Mouse (Mus musculus): Measurements from ENCODE around the gene Pla2g2f.

Gene Pla2g2f
- long read RNA-seq, experiment 1, transcript Pla2g2f-201 (5 exons, 2,465 nt), result major isoform, 13 of 20 reads
- long read RNA-seq, experiment 1, partial matches to known transcripts, result 0 of 20 reads
- long read RNA-seq, experiment 1, other reads (novel, unspliced or antisense), result 7 of 20 reads
- long read RNA-seq, experiment 2, transcript Pla2g2f-201 (5 exons, 2,465 nt), result major isoform, 20 of 31 reads
- long read RNA-seq, experiment 2, partial matches to known transcripts, result 1 of 31 reads
- long read RNA-seq, experiment 2, other reads (novel, unspliced or antisense), result 10 of 31 reads

DNA sequence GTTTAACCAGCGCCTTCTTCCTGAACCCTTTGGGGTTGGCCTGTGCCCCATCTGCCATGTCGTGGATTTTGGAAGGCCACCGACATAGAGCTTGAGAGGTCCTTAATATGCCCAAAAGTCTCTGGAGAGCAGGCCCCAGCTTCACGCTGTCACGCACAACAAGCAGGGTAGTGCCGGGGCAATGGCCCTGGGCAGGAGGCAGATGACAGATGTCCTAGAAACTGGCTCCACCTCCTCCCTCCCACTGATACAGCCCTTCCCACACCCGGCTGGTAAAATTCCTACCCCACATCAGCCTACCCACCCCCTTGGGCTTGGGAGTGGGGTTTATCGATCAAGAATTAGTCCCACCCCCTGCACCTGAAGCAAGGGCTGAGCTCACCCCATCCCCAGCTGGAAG, at the start of gene Pla2g2f:
Gene Pla2g2f, minus strand, starts transcription at position 211 of the 400 bp plus-strand sequence.
- intact Hi-C loops (cut with DNase I), result no loop called here

DNA sequence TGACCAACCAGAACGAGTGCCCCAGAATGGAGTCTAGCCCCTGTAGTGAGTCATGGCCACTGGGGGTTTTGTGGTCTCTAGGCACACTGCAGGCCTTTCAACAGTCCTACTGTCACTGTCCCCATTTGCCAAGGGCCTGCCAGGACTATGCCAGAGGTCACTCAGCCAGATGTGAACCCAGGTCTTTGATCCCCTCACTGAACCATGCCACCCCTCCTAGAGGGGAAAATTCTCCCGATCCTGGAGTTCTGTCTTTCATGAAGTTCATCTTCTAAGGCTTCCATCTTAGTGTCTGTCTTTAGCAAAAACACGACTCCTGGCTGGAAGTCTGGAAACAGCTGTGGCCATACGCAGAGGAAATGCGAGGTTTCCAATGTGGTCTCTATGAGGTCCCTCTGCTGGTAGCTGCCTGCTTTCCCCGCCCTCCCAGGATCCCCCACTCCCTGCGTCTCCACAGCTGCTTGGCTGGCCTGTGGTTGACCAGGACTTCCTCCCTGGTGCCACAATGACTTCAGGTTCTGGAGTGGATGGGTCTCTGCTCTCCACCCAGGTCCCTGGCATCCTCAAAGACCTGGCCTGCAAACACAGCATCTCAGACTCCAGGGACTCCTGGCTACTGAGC, 49.6 kb upstream of the Pla2g2f start:
- intact Hi-C loops (cut with DNase I), result no loop called here

DNA sequence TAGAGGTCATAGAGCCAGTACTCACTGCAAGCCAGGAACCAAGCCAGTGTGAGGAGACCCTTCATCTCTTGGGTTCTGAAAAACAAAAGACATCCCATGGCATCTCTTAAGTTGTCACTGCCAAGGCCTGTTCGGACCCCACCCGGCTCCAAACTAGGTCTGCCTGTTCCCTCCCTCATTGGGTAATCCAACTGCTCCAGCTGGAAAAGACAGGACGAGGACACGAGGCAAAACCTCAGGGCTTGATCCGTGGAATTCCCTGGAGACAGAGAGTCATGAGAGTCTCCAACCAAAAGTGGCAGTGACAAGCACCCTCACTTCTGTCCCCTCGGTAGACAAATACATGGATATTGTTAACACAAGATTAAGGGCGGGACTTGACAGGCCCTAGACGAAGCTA, 48.7 kb upstream of the Pla2g2f start:
- intact Hi-C loops (cut with DNase I), result no loop called here

DNA sequence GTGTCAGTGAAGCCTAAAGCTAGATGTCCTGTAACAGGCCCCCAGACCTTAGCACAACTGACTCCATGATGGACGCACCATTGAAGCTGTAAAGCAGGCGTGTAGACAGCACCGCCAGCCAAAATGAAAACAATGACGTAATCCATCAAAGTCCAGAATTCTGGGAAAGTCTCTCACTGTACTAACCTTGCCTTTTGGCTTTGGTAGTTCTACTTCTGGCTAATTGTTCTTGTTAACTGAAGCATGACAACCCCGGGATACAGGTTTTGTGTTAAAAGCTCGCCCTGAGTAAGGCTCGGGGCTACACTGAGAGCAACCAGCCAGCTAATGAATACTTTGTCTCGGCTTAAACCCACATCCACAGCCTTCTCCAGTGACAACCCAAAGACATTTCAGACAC, 47.8 kb upstream of the Pla2g2f start:
- intact Hi-C loops (cut with DNase I), result no loop called here

DNA sequence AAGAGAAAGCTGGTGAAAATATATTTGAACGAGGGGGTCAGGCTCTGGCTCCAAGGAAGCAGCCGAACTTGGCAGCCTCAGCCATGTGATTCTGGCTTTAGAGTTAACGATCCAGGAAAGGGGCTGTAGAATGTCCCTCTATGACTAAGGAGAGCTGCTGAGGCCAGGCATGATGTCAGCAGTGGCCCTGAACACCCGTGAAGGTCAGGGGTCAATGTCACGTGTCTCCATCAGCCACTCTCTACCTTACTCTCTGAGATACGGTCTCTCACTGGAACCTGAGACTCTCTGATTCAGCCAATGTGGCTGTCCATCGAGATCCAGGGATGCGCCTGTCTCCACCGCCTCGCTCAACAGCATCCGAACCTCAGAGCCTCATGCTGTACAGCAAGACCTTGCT, 45.5 kb upstream of the Pla2g2f start:
- intact Hi-C loops (cut with DNase I), result no loop called here

DNA sequence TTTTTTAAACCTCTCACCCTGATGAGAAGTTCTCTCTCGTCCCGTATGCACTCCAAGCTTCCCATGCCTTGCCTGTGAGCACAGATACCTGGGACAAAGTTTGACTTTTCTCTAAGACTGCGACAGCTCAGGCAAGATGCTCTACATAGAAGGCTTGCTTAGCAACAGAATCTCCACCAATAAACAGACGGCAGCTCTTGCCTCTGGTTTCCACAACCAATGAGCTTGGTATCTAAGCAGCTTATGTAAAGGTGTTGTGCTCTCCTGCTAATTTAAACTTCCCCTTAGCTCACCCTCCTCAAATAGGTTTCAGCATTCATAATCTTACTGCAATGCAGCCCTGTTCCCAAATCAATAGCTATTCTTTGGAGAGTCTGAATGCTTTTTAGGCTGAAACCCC, 44.2 kb upstream of the Pla2g2f start:
- intact Hi-C loops (cut with DNase I), result no loop called here

DNA sequence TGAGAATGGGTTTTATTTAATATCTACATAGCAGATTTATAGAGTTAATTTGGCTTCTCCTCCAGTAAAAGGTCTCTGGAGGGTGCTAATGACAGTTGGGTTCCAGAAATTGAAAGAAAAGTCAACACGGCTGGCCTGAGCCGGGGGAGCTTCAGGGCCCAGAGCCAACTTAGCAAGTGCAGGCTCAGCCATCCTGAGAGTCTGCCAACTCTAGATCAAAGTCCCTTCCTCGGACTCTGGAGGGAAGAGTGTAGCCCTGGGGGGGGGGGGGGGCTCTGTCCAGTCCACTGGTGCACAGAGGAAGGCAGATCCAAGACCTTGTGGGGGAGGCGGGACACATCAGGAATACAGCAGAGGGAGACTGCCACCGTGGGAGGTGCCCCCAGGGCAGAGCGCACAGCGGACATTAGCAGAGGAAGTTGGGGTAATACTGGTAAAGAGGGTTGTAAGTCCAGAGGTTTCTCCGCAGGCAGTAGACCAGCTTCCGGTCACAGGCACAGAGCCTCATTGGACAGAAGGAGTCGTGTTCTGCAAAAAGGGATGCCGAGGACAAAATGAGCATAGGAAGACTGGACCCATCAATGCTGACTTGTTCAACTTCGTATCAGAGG, 42.8 kb upstream of the Pla2g2f start:
- intact Hi-C loops (cut with DNase I), result no loop called here

DNA sequence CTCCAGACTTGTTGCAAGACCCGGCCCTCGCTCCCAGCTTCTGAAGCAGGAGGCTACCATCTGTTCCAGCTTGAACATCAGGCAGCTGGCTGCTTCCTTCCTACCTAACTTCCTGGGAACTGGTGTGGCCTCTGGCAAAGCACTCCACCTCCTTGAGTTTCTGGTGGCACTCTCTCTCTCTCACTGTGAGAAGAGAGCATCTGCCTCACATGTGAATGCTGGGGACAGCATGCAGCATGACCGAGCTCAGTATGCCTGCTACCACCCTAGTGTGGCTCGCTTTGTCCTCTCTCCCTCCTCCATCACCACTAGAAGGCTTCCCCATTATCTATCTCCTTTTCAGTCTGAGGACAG, 39.8 kb upstream of the Pla2g2f start:
- intact Hi-C loops (cut with DNase I), result no loop called here

DNA sequence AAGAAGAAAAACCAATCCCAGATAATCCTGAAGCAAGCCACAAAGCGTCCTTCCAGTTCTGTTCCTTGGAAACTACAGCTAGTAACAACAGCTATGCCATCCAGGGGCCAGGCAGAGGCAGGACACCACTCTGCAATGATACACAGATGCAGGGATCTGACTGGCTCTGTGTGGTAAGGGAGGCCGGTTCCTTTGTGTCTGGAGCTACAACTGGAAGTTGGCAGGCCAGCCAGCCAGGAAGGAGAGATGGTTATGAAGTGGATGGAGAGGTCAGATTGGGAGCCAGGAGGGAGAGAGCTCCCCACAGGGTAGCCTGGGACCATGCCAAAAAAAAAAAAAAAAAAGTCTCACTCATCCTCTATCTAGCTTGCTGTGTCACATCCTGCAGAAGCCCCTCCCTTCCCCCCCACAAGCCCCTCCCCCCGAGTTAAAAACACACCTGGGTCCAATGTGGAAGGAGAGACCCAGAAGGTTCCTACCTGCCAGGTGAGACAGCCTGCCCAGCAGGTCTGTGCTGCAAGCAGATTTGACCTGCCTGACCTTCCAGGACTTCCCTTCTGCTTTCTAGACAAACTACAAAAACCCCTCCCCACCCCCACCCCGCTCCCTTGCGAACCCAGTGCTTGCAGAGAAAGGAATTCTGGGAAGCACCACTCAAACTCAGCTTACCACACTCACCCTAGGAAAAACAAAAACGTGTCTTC, 39.2 kb upstream of the Pla2g2f start:
- intact Hi-C loops (cut with DNase I), result no loop called here

DNA sequence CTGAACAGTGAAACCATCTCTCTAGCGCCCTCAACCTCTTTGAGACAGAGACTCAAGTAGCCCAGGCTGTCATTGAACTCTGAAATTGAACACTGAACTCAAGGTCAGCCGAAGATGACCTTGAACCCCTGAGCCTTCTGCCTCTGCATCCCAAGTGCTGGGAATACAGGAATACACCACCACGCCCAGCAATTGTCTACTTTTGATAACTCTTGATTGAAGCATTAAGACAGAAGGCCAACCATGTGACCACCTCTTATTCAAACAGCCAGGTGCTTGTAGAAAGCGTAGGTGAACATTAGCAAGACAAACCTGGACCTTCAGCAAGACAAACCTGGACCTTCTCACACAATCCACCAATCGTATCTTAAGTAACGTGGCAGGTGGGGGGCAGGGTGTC, 36.9 kb upstream of the Pla2g2f start:
- intact Hi-C loops (cut with DNase I), result loop anchor here (5.0 kb wide), 1 partner anchor 87 kb away; no protein-coding TSS in a partner anchor

DNA sequence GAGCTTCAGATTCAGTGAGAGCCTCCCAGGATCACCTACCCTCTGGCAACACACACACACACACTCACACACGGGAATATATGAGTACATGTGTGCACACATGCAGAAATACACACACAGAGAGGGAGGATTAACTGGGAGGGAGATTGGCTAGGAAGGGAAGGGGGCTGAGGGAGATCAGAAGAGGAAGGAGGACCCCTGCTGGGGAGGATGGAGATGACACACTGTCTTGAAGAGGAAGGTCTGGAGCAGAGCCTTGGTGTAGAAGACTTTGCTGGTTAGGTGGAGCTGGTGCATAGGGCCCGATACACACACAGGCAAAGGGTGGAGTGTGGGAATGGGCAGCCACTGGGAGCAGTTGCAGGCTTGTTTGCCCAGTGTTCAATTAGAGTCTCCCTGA, 35.9 kb upstream of the Pla2g2f start:
- intact Hi-C loops (cut with DNase I), result loop anchor here (2.0 to 5.0 kb wide), 2 partner anchors 44 to 86 kb away; no protein-coding TSS in a partner anchor

DNA sequence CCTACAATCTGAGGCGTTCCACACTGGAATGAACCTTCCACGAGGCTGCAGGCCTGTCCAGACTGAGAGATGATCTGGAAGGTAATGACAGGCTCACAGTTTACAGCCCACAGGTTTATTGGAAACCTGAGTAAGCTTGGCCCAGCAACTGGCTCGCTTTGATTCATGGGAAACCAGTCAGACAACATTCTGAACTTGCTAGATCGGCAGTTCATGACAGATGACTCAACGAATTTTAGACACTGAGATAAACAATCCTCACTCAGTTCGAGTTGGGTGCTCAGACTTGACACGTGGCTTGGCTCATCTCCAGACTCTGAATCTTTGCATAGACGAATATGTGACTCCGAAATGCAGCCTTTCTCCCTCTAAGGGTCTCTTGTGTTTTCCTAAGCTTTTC, 35.2 kb upstream of the Pla2g2f start:
- intact Hi-C loops (cut with DNase I), result loop anchor here (2.0 to 5.0 kb wide), 2 partner anchors 44 to 85 kb away; no protein-coding TSS in a partner anchor

DNA sequence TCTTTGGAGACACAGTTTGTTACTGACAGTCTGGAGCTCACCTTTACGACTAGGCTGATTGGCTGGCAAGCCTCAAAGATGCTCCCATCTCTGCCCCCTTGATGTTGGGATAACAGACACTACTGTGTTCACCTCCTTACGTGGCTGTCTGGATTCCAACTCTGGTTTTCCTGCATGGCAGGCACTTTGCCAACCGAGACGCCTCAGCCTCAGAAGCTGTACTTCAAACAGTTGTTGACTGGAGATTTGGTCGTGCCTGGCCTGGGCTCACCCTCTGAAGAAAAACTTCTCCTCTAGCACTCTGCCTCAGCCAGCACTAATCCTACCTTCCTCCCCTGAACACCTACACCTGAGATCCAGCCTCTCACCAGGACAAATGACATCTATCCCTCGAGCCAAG, 34.0 kb upstream of the Pla2g2f start:
- intact Hi-C loops (cut with DNase I), result loop anchor here (5.0 kb wide), 1 partner anchor 84 kb away; no protein-coding TSS in a partner anchor

DNA sequence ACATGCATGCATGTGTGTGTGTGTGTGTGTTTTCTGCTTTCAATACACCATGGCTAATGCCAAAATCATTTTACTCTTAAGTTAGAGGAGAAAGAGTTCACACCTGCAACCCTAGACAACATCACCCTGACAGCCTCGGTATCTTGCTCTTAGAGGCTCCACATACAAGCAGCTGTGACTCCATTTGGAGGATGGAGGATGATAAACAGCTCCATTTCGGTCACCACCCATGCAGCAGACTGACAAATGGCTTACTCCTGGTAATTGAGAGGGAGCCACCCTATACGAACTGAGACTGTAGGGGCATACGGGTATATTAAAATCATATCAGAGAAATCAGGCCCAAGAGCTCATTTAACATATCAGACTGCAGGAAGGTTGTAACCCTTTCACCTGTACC, 31.0 kb upstream of the Pla2g2f start:
- intact Hi-C loops (cut with DNase I), result no loop called here

DNA sequence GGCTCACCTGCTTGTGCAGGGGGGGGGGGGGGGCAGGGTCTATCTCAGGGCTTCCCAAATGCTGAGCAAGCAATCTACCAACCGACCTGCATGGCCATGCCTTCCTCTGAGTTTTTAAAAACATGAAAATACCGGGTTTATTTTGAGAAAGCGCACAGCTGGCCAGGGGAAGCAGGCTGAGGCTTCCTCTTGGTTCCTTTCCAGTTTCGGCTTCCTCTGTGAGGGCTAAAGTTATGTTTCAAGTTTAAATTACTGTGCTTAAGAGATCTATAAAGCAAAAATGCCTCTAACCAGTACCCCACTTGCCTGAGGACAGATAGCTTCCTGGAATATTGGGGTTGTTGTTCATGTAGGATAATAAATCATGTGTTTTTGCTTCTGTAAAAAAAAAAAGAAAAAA, 28.7 kb upstream of the Pla2g2f start:
- intact Hi-C loops (cut with DNase I), result no loop called here

DNA sequence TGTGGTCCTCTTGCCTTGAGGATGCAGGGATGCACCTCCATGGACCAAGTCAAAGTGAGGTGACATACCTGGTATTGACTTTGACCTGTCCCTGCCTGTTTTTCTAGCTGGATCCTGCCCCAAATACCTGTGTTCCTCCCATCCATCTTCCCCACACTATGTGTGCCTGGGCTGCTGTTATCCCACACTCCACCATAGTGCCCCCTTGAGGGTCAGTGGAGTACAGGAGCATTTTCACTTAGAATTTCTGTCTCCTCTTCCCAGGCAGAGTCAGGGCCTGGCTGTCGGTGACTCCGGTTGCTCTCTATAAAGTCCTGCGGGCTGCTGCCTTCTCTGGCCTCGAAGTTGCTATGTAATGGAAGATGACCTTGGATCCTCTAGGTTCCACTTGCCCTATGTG, 28.3 kb upstream of the Pla2g2f start:
- intact Hi-C loops (cut with DNase I), result no loop called here

DNA sequence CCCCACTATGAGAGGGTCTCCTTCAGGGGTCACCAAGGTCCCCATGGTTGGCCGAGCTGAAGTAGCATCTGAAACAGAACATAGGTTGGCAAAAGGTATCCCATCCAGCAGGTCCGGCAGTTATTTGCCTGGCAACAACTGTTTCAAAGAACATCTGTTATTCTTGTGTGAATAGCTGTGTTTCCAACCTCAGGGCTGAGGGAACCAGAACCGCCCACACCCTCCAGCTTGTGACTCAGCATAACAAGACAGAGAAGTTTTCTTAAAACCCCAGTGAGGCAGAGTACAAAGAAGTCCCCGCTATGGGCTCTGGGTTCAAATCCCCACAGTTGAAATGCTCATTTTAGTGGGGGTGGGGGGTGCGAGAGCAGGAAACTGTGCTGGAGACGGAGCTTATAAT, 24.7 kb upstream of the Pla2g2f start:
- intact Hi-C loops (cut with DNase I), result no loop called here

DNA sequence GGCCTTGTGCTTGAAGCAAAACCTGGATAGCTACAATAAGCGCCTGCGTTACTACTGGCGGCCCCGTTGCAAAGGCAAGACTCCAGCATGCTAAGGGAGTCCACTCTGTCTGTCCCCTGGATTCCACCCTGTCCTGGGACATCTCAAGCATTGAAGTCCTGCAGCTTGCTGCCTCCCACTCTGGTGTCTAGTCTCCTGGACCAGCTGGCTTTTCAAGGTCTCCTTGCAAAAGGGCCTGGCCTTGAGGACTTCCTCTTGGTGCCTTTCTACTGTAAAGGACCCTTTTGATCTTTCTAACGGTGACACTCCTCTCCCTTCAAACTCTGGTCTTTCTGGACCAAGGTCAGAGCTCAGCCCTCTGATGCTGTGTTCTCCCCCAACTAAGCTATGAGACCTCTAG, 22.9 kb upstream of the Pla2g2f start:
- intact Hi-C loops (cut with DNase I), result no loop called here

DNA sequence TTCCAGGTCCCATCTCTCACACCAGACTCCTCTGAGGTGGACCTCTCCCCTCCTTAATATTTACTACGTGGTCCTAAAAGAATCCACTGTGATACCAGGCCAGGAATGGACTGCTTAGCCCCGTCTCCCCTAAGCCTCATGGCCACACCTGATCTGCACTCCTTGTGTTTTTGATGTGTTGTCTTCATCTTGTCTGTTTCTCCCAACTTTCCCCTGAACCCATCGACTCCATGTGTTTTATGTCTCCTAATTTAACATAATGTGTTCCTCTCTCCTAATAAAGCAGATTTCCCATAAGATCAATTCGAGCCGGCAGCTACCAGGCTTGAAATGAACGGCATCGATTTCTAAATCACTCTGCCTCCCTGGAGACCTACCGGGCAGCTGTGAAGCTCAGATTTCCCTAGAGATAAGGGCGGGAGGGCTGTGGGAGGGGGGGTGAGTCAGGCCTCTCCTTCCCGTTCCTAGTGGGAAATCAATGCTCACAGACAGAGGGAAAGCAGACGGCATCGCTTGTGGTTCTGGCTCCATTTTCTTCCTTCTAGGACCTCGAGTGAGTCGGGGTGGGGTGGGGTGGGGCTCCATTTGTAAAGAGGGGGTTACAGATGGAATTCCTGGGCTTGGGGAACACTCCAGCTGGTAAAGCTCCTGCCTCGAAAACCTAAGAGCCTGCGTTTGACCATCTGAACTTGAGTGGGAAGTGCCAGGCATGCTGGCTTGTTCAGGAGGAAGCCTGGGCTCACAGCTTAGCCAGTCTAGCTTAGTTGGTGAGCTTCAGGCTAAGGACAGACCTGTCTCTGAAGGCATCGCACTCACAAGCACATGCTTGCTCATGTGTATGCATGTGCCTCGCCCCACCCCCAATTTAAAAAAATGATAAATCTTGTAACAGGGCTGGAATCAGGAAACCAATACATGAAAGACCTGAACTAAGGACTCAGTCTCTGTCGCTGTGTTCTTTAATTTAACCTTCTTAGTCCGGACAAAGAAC, 20.3 kb upstream of the Pla2g2f start:
- intact Hi-C loops (cut with DNase I), result no loop called here

DNA sequence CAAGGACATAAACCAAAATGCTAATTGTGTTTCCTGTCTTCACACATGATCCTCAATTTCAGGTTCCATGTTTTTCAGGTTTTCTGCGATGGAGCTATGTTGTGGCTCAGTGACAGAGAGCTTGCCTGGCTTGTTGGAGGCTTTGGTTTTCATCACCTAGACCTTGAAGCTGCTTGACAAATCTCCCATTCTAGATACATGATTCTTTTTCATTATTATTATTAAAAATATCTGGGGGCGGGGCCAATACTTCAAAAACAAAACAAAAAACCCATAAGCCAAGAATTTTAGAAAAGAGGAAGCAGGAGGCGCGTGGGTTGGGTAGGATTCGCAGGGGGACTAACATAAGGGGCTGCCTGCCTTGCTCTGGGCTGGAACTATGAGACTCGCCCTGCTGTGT, 18.0 kb upstream of the Pla2g2f start, which contains the start of gene Pla2g2d:
Gene Pla2g2d, plus strand, starts transcription at position 301 of the 400 bp plus-strand sequence.
- intact Hi-C loops (cut with DNase I), result no loop called here

DNA sequence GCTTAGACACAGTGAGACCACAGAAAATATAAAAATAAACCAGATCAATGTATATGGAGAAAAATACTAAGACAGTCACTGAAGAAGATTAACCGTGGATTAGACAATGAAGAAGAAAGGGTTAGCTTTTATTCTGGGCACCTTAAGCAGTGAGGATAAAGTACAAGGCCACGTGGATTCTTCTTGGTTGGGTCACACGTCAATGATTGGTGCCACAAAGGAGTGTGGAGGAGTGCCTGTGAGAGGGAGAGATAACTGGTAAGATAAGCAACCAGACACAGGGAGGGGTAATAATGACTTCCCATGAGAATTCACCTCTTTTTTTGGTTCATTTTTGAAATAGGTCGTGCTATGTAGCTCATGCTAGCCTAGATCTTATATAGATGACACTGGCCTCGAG, 15.0 kb upstream of the Pla2g2f start:
- intact Hi-C loops (cut with DNase I), result no loop called here
